Mouse (Mus musculus) left cerebral cortex, postnatal 10 days (tissue): ENCODE data around the gene Rasal2. TPM values are rescaled to one million over a fixed set of nuclear protein-coding genes. Genes with fewer than 3 reads are reported as not detected.
A peak's percentile ranks its signal among the peaks of the same experiment; 100 is the strongest.

Source experiments
- DNase-seq, 2 experiments: peaks; one replicate each; pipeline ENCODE4 v3.0.0; 2021 to 2022; ENCODE audit warnings: low spot score in 2 of 2, mixed read lengths in 1 of 2; ENCODE audit errors: extremely low spot score in 1 of 2
- intact Hi-C: fragments of 180-260 bp; cut with DNase I; formaldehyde crosslinking; loops from one replicate; pipeline ENCODE4 v1.15.1; 2025
- total RNA-seq, 2 experiments: library from RNA; stranded (reverse); gene quantifications; 2 replicates each; pipeline ENCODE4 v1.2.3; 2021

Rasal2 gene
- total RNA-seq, 2 experiments from 2014 or later, result 55.1 to 56.2 TPM

DNA sequence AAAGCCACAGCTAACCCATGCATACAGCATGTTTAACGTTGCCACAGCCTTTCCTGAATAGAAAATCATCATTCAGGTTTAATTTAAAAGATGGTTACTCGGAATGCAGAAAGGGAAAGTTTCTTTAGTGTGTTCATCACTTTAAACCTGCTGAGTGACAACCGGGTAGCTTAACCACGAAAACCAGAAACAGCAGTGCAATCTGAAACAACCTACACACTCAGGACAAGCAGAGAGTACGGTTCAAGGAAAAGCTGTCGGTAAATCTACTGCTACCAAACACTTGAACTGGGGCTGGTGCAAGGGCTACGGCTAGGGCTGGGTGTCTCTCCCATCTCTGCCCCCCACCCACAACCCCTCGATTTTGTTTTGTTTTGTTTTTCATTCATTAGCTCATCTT lies 1.5 kb downstream of the Rasal2 start:
- intact Hi-C loops, result loop anchor here (5.0 kb wide), 1 partner anchor 84 kb away; no protein-coding TSS in a partner anchor
- DNase-seq, result no peak

GRCm38 (mm10) chr1:157409648-157410047 lies 2.7 kb downstream of the Rasal2 start:
- intact Hi-C loops, result loop anchor here (5.0 kb wide), 1 partner anchor 82 kb away; no protein-coding TSS in a partner anchor
- no peak for DNase-seq

DNA sequence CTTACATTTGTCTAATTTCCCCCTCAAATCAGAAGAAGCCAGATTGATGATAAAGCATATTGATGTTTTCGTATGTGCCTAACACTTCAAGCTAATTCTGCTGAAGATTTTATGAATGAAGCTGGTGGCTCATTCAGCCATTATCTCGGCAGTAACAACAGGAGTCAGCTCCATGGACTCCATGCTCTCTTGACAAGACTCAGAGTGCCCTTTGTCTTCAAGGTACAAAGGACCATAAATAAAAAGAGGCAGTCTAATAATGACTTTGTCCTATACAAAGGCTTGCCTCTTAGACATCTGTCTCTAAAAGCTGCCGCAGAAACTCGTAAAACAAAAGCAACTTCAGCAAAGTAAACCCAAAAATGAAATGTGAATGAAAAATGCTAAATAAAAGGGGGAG lies 24.4 kb downstream of the Rasal2 start:
- no peak for DNase-seq
- intact Hi-C loops, result no loop called here

GRCm38 (mm10) chr1:157380694-157381093 lies 31.7 kb downstream of the Rasal2 start:
- no peak for DNase-seq
- intact Hi-C loops, result loop anchor here (5.0 kb wide), 1 partner anchor 33 kb away; no protein-coding TSS in a partner anchor

DNA sequence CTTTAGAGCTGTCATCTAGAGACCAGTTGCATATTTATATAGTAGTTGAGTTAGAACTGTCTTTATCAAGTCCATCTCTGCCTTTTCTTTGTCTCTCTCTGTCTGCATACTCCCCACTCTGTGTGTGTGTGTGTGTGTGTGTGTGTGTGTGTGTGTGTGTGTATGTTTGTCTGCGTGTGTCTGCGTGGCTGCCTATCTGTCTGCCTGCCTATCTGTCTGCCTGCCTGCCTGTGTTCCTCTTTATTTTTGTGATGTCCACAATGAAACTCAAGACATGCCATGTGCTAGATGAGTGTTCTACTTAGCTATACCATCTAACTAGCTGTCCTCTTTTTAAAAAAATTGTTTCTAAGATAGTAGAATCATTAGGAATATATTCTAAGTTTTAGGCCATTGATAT lies 42.0 kb downstream of the Rasal2 start:
- no peak for DNase-seq
- intact Hi-C loops, result no loop called here

- intact Hi-C loops, result no loop called here
- no peak for DNase-seq
These were observed 44.1 kb downstream of the Rasal2 start for GRCm38 (mm10) chr1:157368316-157368715.

DNA sequence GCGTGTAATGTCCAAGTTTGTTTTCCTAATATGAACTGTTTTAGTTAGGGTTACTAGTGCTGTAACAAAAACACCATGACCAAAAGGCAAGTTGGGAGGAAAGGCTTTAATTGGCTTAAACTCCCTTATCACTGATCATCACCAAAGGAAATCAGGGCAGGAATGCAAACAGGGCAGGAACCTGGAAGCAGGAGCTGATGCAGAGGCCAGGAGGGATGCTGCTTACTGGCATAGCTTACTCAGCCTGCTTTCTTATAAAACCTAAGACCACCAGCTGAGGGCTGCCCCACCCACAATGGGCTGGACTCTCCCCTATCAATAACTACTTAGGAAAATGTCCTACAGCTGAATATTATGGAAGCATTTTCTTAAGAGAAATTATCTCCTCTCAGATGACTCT lies 65.7 kb downstream of the Rasal2 start:
- intact Hi-C loops, result loop anchor here (5.0 kb wide), 1 partner anchor 36 kb away; no protein-coding TSS in a partner anchor
- DNase-seq, result no peak

GRCm38 (mm10) chr1:157343519-157343918 lies 68.9 kb downstream of the Rasal2 start:
- intact Hi-C loops, result no loop called here
- DNase-seq, result no peak

DNA sequence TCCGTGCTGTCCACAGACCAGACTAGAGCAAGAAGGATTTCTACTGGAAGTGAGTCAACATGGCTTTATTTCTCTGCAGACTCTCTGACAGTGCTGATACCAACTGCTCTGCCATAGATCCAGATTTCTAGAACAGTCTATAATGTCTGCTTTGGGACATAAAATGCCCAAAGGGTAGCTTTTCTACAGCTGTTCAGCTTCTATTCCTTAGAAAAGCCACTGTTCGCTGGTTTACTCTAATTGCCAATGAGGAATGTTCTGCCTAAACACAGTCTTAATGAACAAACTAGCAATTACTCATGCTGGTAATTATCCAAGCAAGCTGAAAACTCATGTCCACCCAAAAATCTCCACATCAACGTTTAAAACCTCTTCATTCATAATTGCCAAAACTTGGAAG lies 77.6 kb downstream of the Rasal2 start:
- no peak for DNase-seq
- intact Hi-C loops, result no loop called here

DNA sequence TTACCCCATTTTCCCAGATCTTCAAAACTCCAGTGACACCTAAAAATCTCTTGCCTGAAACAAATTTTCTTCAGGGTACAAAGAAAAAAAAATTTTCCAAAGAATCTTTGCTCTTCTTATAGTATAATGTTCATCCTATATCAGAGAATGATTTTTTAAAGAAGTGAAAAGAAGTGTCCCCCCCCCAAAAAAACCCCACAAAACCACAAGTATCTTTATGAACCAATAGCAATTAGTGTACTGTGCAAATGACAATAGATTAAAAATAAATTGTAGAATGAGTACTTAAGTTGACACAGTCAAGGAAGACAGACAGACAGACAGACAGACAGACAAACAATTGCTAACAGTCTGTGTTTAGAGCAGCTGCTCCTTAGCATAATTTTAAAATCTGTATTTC lies 84.3 kb downstream of the Rasal2 start:
- no peak for DNase-seq
- intact Hi-C loops, result loop anchor here (5.0 kb wide), 1 partner anchor 84 kb away; the partner anchor contains the start of gene Rasal2

DNA sequence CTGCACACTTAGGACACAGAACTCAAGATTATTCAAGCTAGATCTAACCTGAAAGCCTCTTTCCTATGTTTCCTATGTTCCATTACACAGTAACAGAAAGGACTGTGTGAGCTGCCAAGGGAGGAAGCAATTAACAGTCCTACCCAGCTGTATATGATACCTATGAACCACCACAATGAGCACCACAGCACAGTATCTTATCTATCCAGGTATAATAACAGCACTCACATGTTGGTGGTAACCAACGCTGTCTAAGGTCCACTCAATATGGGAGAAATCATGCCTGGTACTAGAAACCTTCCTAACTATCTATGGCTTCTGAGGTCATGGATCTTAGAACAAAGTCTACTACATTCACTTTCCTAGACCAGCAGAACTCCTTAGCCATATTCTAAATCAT lies 89.3 kb downstream of the Rasal2 start:
- no peak for DNase-seq
- intact Hi-C loops, result no loop called here

- intact Hi-C loops, result no loop called here
- no peak for DNase-seq
These were observed 93.5 kb downstream of the Rasal2 start for GRCm38 (mm10) chr1:157318896-157319295.

DNA sequence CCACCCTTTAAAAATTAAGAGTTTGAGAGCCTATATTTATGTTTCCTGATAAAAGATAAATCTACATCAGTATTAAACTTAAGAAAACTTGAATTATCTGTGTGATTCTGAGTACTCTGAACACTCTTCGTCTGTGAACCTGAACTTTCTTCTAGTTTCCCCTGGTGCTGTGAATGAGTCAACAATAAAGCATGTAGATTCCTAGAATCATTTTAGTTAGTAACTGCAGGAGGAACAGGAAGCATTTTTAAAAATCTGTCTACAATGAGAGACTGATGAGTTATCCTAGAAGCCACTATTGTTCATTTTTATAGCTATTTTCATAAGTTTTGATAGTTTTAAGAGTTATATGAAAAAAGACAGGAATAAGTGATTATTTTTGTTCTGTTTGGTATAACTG lies 111.1 kb downstream of the Rasal2 start:
- intact Hi-C loops, result no loop called here
- no peak for DNase-seq

- DNase-seq, result no peak
- intact Hi-C loops, result loop anchor here (5.0 to 10.0 kb wide), 2 partner anchors 145 to 238 kb away; no protein-coding TSS in a partner anchor
These were observed 112.8 kb downstream of the Rasal2 start for GRCm38 (mm10) chr1:157299559-157299958.

DNA sequence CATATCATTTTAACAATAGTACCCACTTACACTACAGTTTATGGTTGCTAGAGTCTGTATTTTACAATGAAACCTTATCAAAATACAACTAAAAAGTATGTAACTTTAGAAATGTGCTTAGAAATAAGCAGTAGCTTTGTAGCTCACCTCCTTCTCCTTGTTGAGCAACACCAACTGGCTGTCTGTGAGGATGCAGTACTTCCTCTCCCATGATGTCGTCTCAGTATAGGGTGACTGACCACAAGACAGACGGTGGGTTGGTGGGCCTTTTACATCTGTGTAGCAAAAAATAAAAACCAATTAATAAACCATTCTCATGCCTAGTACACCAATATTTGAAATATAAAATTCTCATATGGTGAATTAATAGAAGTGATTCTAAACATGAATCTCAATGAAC lies 113.4 kb downstream of the Rasal2 start:
- intact Hi-C loops, result loop anchor here (5.0 to 10.0 kb wide), 2 partner anchors 146 to 238 kb away; no protein-coding TSS in a partner anchor
- no peak for DNase-seq

- no peak for DNase-seq
- intact Hi-C loops, result loop anchor here (5.0 to 10.0 kb wide), 2 partner anchors 148 to 240 kb away; no protein-coding TSS in a partner anchor
These were observed 115.3 kb downstream of the Rasal2 start for GRCm38 (mm10) chr1:157297137-157297536.

DNA sequence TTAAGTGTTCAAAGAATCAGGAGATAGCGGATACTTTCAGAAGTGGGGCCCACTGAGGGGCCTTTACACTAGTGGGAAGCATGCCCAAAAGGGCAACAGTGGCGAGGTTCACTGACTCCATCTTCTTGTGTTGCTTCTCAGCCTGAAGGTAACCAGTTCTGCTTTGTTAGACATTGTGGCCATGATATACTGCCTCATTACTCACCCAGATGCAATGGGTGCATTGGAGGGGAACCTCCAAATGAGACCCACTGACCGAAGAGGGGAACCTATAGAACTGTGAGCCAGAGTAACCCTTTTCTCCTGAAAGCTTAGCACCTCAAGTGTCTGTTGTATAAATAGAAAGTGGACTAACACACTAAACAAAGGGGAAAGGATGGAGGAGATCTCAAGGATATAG lies 116.5 kb downstream of the Rasal2 start:
- no peak for DNase-seq
- intact Hi-C loops, result loop anchor here (5.0 to 10.0 kb wide), 2 partner anchors 149 to 241 kb away; no protein-coding TSS in a partner anchor

GRCm38 (mm10) chr1:157290173-157290572 lies 122.2 kb downstream of the Rasal2 start:
- intact Hi-C loops, result loop anchor here (10.0 kb wide), 1 partner anchor 155 kb away; no protein-coding TSS in a partner anchor
- DNase-seq, result no peak

DNA sequence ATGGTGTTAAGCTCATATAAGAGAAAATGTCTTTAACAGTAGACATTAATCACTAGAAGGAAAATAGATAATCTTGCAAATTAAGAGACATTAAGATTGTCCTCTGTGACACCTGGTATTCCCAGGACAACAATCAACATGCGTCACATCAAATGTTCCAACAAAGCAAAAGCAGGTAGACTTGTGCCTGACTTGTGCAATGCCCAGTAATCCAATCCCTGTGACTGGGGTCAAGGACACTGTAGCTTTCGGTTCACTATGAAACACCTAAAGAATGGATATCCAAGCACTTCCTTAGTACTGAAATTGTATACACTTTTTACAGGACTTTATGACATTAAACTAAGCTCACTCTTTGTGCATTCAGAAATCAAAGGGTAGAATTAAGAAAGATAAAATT lies 123.1 kb downstream of the Rasal2 start:
- no peak for DNase-seq
- intact Hi-C loops, result loop anchor here (10.0 kb wide), 2 partner anchors 354 to 564 kb away; partner anchors contain the start of gene Ralgps2

DNA sequence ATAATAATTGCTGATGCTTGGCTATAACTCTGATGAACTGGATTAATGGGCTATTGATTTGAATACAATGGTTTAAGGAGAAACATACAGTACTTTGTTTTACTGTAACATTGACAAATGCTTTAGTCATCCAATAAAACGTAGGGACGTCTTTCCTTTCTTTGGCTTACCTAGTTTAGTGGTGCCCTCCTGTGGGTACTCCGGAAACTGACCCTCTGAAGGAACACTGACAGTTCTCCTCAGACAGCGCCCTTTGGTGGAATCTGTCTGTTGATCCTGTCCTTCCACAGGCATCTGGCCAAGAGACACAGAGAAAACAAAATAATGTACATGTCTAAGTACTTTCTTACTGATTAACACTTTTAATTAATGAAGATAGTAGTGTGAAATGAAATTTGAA lies 125.8 kb downstream of the Rasal2 start:
- intact Hi-C loops, result loop anchor here (10.0 kb wide), 2 partner anchors 352 to 562 kb away; partner anchors contain the start of gene Ralgps2
- peak; percentile 14 to 48 for DNase-seq

DNA sequence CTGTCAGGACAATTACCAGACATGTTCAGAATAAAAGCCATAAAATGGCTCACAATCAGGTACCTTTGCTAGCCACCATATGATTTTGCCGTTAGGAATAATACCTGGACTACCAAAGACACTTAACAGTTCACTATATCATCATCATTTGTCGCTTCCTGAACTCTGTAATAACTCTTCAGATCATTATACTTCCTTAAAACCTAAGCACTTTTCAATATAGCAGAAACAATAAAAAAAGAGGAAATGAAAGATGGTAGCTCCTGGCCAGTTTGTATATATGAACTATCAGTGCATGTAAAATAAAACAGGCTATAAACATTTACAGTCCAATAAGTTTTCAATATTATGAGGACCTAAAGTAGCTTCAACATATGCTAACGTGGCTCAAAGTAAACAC lies 127.0 kb downstream of the Rasal2 start:
- no peak for DNase-seq

More for the DNA sequence above, 127.0 kb downstream of the Rasal2 start:
- intact Hi-C loops, result loop anchor here (10.0 kb wide), 2 partner anchors 351 to 561 kb away; partner anchors contain the start of gene Ralgps2
